Mouse (Mus musculus) cerebellum, adult 11-12 months (tissue): ENCODE results near the gene Iscu.
A peak's percentile ranks its signal among the peaks of the same experiment; 100 is the strongest.

Source experiments
- DNase-seq: peaks from one replicate; pipeline ENCODE4 v3.0.0; 2022

The Iscu gene

GRCm38 (mm10) chr5:113772450-113772895, at the start of gene Iscu, which contains the start of gene Sart3:
Gene Iscu (plus strand): TSS chr5:113772748.
Gene Sart3 (minus strand): TSS chr5:113772510.
- peak; percentile 95 for DNase-seq

GRCm38 (mm10) chr5:113723567-113724237, 48.8 kb upstream of the Iscu start:
- peak; percentile 99 for DNase-seq

- peak; percentile 94 for DNase-seq
Measured at GRCm38 (mm10) chr5:113724446-113724845, 48.1 kb upstream of the Iscu start, which contains the start of gene 1700069L16Rik. Gene 1700069L16Rik (minus strand): TSS chr5:113724772.

GRCm38 (mm10) chr5:113725417-113725816, 47.1 kb upstream of the Iscu start:
- peak; percentile 51 for DNase-seq

- peak; percentile 79 for DNase-seq
Measured at GRCm38 (mm10) chr5:113726618-113727017, 45.9 kb upstream of the Iscu start.

GRCm38 (mm10) chr5:113727238-113727637, 45.3 kb upstream of the Iscu start:
- DNase-seq, result peak; percentile 87

- DNase-seq, result peak; percentile 99
Measured at GRCm38 (mm10) chr5:113728011-113728410, 44.5 kb upstream of the Iscu start.

GRCm38 (mm10) chr5:113728691-113729090, 43.9 kb upstream of the Iscu start:
- no peak for DNase-seq

GRCm38 (mm10) chr5:113730641-113731121, 41.9 kb upstream of the Iscu start:
- DNase-seq, result no peak

- no peak for DNase-seq
Measured at GRCm38 (mm10) chr5:113731174-113731573, 41.4 kb upstream of the Iscu start.

- DNase-seq, result no peak
Measured at GRCm38 (mm10) chr5:113732182-113732581, 40.4 kb upstream of the Iscu start.

- DNase-seq, result no peak
Measured at GRCm38 (mm10) chr5:113734376-113734775, 38.2 kb upstream of the Iscu start.

- DNase-seq, result no peak
Measured at GRCm38 (mm10) chr5:113735023-113735344, 37.6 kb upstream of the Iscu start.

GRCm38 (mm10) chr5:113735345-113736112, 37.0 kb upstream of the Iscu start, which contains the start of gene Ficd:
Gene Ficd (plus strand): TSS chr5:113735803.
- peak; percentile 95 for DNase-seq

GRCm38 (mm10) chr5:113736113-113736502, 36.4 kb upstream of the Iscu start:
- no peak for DNase-seq

GRCm38 (mm10) chr5:113736522-113737164, 35.9 kb upstream of the Iscu start:
- DNase-seq, result peak; percentile 62

GRCm38 (mm10) chr5:113737607-113738237, 34.8 kb upstream of the Iscu start:
- peak; percentile 57 for DNase-seq

- DNase-seq, result no peak
Measured at GRCm38 (mm10) chr5:113747629-113748028, 24.9 kb upstream of the Iscu start.

- no peak for DNase-seq
Measured at GRCm38 (mm10) chr5:113748556-113749331, 23.8 kb upstream of the Iscu start.

- DNase-seq, result no peak
Measured at GRCm38 (mm10) chr5:113751521-113752157, 20.9 kb upstream of the Iscu start.

- no peak for DNase-seq
Measured at GRCm38 (mm10) chr5:113755347-113756030, 17.1 kb upstream of the Iscu start.
